In the genomic region with DNA sequence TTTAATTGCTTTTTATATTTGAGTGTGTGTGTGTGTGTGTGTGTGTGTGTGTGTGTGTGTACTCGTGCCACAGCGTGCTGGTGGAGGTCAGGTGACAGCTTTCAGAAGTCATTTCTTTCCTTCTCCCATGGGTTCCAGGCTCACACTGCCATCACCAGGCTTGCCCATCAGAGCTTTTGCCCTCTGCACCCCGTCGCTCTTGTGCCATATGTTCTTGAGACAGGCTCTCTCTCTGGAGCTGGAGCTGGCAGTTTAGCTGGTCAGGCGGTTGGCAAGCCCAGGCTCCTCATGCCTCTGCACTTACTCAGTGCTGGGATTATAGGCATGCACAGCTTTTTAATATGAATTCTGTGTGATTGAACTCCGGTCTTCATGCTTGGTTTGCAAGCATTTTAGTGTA, we compare ENCODE assay signal across 25 mouse cellular contexts. TPM values are rescaled to one million over a fixed set of nuclear protein-coding genes. Genes with fewer than 3 reads are reported as not detected.
DNase-seq lines count a peak whose midpoint lies in the region; ATAC-seq and TF ChIP-seq lines count a peak whose summit lies in the region.
"Had no signal": no experiment of that assay in that cellular context is flagged by ENCODE, and none has a peak within 500 bp of the region (broad histone marks: within the 10 kb centered on the region; RNA-seq: fewer than 3 reads in every experiment).

No protein-coding gene starts in this region.

- H3K9me3 ChIP-seq in heart, postnatal 0 days (replicated peaks; ENCODE audit: control insufficient read depth, low read length) = no peaks in the 10 kb centered on the region
- no peaks in the 10 kb centered on the region for H3K9me3 ChIP-seq in liver, embryonic 12.5 days (replicated peaks)
- H3K9me3 ChIP-seq: G1E; hindbrain, embryonic 10.5 days; limb, embryonic 12.5 days; lung, embryonic 15.5 days; midbrain, embryonic 10.5 days had no signal

- 82% methylated on average over 6 of the region's 6 CpGs for WGBS in heart, postnatal 0 days
- 85% methylated on average over 6 of the region's 6 CpGs for WGBS in liver, embryonic 12.5 days (ENCODE audit: insufficient replicate concordance)

- peaks cover 36% of the 10 kb centered on the region for H3K4me1 ChIP-seq in heart, postnatal 0 days (ENCODE audit: control insufficient read depth, insufficient read depth)
- peaks cover 24% of the 10 kb centered on the region for H3K4me1 ChIP-seq in liver, embryonic 12.5 days
- H3K4me1 ChIP-seq: hindbrain, embryonic 10.5 days; midbrain, embryonic 10.5 days had no signal

- H3K4me3 ChIP-seq in heart, postnatal 0 days (ENCODE audit: low read depth, low read length) = no peak overlapping the region
- H3K4me3 ChIP-seq in liver, embryonic 12.5 days = no peak overlapping the region
- H3K4me3 ChIP-seq: hindbrain, embryonic 10.5 days; limb, embryonic 12.5 days; lung, embryonic 15.5 days; midbrain, embryonic 10.5 days had no signal

- H3K27ac ChIP-seq in heart, postnatal 0 days (ENCODE audit: low read depth) = peak overlapping the region; percentile 46; the same call in 1 of the 2 replicates
- H3K27ac ChIP-seq in liver, embryonic 12.5 days = no peak overlapping the region
- H3K27ac ChIP-seq: hindbrain, embryonic 10.5 days; kidney, postnatal 0 days; limb, embryonic 12.5 days; lung, embryonic 15.5 days; midbrain, embryonic 10.5 days; stomach, postnatal 0 days had no signal

- ATAC-seq in cerebellum, adult (ENCODE audit: insufficient number of reproducible peaks, low FRiP score, low TSS enrichment) = peak; percentile 90
- ATAC-seq in heart, postnatal 0 days (ENCODE audit: insufficient read depth, low read depth) = no peak
- ATAC-seq in liver, embryonic 12.5 days = no peak
- ATAC-seq: forebrain, embryonic 14.5 days; hindbrain, embryonic 16.5 days; midbrain, embryonic 16.5 days had no signal

- no peaks in the 10 kb centered on the region for H3K27me3 ChIP-seq in heart, postnatal 0 days (ENCODE audit: control insufficient read depth, insufficient read depth, low read length)
- no peaks in the 10 kb centered on the region for H3K27me3 ChIP-seq in liver, embryonic 12.5 days (replicated peaks)
- H3K27me3 ChIP-seq: limb, embryonic 12.5 days; lung, embryonic 15.5 days had no signal

- no peak for DNase-seq in cerebellum, postnatal 4 days (ENCODE audit: low spot score in 2 of 2)
- DNase-seq in heart, postnatal 0 days (ENCODE audit: low spot score) = no peak
- no peak for DNase-seq in heart, adult 9 months (ENCODE audit: low spot score in 2 of 2)
- DNase-seq in cerebellum, adult 8-10 months = peak; percentile 55
- peak; percentile 72 to 84 for DNase-seq in cerebellum, postnatal 25 days
- no peak for DNase-seq in layer of hippocampus, postnatal 36 days
- DNase-seq: adrenal gland, postnatal 14 days; kidney, adult 8-10 months; kidney, postnatal 4 days; right cerebral cortex, postnatal 25 days; thymus, adult 18-20 months; thymus, postnatal 25 days had no signal

- H3K36me3 ChIP-seq in heart, postnatal 0 days (replicated peaks; ENCODE audit: control insufficient read depth, insufficient read depth, low read length) = peaks cover 24% of the 10 kb centered on the region
- peaks cover 12% of the 10 kb centered on the region for H3K36me3 ChIP-seq in liver, embryonic 12.5 days

- no peak for TF ChIP-seq CTCF in heart, postnatal 0 days (IDR thresholded peaks at IDR 0.05; ENCODE audit: low read depth)

- TF ChIP-seq EP300 in heart, postnatal 0 days (IDR thresholded peaks at IDR 0.05; ENCODE audit: low read depth) = no peak

- no peak overlapping the region for H3K9ac ChIP-seq in heart, postnatal 0 days (replicated peaks; ENCODE audit: low read depth, low read length)
- no peak overlapping the region for H3K9ac ChIP-seq in liver, embryonic 12.5 days
- H3K9ac ChIP-seq: limb, embryonic 12.5 days; lung, embryonic 15.5 days had no signal

- no peak overlapping the region for H3K4me2 ChIP-seq in heart, postnatal 0 days (ENCODE audit: low read depth, low read length)
- H3K4me2 ChIP-seq in liver, embryonic 12.5 days = no peak overlapping the region
- H3K4me2 ChIP-seq: heart, embryonic 11.5 days; limb, embryonic 12.5 days; lung, embryonic 15.5 days had no signal

RNA-seq across cellular contexts. Expression of a gene that starts 25.3 kb away (rescaled TPM):
- total RNA-seq in heart, postnatal 0 days (2014; rRNA removed; ENCODE audit: low replicate concordance) = 82.4 and 86.6 TPM in 2 replicates
- 62.6 and 73.9 TPM in 2 replicates for polyA plus RNA-seq in heart, postnatal 0 days (2015; fragmentation: Nextera tagmentation; extraction: Ambion mirVana)
- 29.5 and 30.6 TPM in 2 replicates for polyA plus RNA-seq in liver, embryonic 12.5 days (2016; fragmentation: Nextera tagmentation; extraction: Ambion mirVana)
- total RNA-seq in layer of hippocampus, postnatal 36 days (2021) = 10 to 100 TPM; 35.0 to 39.0 TPM

Comparison
In these comparisons a context has a peak if more than half of its experiments do, and no peak if none do; other contexts are left out.
1. DNase-seq: peak in cerebellum, adult 8-10 months (single experiment) and cerebellum, postnatal 25 days (2 of 2); none in cerebellum, postnatal 4 days (0 of 2), heart, postnatal 0 days (single experiment), heart, adult 9 months (0 of 2) and layer of hippocampus, postnatal 36 days (0 of 2).